Mouse (Mus musculus) heart, adult 18-20 months (tissue): ENCODE measurements around the gene Dock11. TPM values are rescaled to one million over a fixed set of nuclear protein-coding genes. Genes with fewer than 3 reads are reported as not detected.

Experiments
- DNase-seq, 2 experiments: peaks; one replicate each; pipeline ENCODE4 v3.0.0; 2021 to 2022; ENCODE audit warnings: mixed read lengths in 1 of 2
- total RNA-seq, 2 experiments: library from RNA; stranded (reverse); gene quantifications; 2 replicates each; pipeline ENCODE4 v1.2.3; 2021

Dock11 gene
- total RNA-seq, 2 experiments from 2014 or later: 3.8 to 5.3 TPM

DNA sequence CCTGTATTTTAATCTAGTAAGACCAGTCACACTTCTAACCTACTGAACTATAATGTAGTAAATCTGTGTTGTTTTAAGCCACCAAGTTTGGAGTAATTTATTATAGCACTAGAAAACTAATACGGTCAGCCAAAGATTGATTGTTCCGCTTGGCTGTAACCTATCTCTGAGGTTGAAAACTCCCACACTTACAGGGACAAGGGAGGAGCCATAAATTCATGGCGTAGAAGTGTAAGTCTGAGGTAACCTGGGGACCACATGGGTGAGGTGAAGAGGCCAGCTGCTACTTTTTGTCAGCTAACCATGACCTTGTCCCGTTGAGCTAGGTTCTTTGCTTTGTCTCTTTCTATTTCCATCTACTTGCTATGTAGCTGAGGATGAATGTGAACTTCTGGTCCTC is 61.5 kb downstream of the Dock11 start:
- DNase-seq: no peak

- DNase-seq: no peak
Observed at GRCm38 (mm10) chrX:35951945-35952344, 63.3 kb downstream of the Dock11 start.

DNA sequence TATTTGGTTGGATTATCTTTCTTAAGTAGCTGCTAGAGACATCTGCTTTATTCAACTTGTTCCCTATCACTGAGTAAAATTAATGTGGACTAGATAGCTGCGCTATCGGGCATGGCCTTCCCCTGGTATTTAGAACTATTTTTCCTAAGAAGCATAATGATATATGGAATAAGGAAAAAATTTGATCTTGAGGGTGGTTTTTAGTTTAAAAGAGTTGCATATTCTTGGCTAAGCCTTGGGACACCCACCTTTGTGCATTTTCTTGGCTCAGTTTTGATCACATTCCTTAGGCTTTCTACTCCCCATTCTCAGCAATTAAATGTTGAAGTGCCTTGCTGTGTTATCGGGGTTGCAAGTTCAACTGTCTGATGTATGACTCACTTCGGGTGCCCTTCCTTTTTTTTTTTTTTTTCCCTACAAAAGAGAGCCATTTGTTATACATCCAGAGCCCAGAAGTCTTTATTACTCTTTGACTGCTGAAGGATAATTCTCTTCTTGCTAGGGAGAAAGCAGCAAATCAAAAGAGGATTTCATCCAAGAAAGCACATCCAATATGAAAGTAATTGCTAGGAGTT is 64.0 kb downstream of the Dock11 start:
- DNase-seq: no peak

GRCm38 (mm10) chrX:35956236-35956635 is 67.6 kb downstream of the Dock11 start:
- DNase-seq: no peak

DNA sequence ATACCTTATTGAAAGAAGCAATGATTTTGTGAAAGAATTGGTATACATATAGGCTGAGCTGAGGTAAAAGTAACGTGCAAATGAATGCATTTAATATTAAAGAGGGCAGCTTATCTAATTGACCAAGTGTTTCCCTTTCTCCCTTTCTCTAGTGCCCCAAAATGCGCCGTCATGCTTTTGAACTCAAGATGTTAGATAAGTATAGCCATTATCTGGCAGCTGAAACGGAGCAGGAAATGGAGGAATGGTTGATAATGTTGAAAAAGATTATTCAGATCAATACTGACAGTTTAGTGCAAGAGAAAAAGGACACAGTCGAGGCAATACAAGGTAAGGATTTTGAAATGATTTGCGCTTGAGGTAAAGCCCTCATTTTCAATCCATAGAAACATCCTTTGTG is 74.5 kb downstream of the Dock11 start:
- no peak for DNase-seq

DNA sequence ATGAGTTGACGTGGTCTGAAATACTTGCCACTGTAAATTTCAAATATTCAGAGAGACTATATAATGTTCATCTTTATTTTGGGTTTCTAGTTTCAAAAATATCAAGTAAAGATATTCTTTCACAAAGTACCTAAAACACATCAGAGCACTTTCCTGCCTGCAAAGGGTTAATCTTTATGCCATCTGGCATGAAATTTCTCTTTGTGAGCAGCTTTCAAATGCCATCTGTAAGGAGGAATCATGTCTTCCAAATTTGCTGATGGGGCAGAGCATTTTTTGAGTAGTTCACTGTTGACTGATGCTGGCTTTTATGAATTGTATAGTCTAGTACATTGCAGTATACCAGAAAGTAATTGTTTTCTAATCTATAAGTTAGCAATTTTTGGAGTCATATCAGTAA is 80.6 kb downstream of the Dock11 start:
- no peak for DNase-seq

DNA sequence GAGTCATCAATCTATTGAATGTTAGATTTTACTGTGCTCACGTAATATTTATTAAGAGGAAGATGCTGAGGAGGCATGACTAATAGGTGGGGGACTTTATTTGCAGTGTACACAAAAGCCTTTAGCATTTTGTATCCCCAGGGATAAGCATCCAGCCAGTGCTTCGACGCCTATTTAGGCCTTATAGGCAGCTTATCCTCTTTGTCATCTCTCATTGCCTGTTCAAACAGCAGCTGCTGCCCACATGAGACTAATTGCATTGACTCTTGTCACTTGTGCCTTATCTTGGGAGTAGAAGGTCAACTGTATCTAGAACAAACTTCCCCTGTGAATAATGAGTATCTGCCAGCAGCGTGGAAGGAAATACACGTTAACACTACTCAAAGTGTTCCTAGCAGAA is 88.0 kb downstream of the Dock11 start:
- no peak for DNase-seq

- no peak for DNase-seq
Observed at GRCm38 (mm10) chrX:35987981-35988380, 99.3 kb downstream of the Dock11 start.

GRCm38 (mm10) chrX:35990508-35991095 is 102.0 kb downstream of the Dock11 start:
- DNase-seq: no peak

- DNase-seq: no peak
Observed at GRCm38 (mm10) chrX:35994226-35994625, 105.6 kb downstream of the Dock11 start.

DNA sequence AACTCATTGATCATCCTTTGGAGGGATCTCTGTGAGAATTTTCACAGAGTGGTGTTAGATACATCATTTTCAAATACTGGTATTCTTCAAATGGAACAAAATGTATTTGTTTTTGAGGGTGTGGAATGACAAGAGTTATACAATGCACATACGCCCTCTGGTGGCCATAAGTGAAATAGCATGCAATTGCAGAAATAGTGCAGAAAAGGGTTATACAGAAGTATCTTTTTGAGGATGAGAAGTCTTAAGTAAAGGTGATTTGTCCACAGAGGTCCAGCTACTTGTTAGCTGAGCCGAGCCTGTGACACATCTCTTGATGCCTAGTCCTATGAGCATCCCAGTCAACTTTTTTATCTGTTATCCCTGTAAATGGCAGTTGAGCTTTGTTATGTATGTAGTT is 108.4 kb downstream of the Dock11 start:
- DNase-seq: peak; percentile 1 to 46

DNA sequence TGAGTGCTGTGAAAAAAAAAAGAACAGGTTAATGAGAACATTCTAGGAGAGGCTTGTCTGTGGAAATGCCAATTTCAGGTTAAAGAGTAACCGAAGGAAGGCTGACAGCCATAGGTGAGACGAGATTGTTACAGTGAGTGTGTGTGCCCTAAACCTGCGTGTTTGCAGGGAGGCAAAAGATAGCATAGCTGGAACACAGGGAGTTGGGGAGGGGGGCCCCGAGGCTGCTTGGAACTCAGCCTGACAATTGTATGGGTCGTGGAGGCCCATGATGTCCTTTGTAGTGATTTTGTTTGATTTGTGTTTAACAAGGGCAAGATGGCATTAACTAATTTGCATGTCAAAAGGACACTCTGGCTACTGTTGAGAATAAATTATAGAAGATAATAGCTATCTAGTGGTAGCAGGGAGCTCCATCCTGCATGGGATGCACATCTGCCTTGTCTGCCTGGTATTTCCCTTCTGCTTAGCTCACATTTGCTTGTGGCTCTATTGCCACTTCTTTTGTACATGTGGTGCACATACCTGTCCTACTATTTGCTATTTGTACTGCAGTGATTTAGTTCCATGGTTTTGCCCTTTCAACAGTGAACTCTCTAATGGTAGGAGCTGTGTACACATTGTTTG is 109.3 kb downstream of the Dock11 start:
- no peak for DNase-seq

- no peak for DNase-seq
Observed at GRCm38 (mm10) chrX:36025651-36026050, 137.0 kb downstream of the Dock11 start.

- DNase-seq: no peak
Observed at GRCm38 (mm10) chrX:36031113-36031512, 142.5 kb downstream of the Dock11 start.

GRCm38 (mm10) chrX:36034045-36034444 is 145.4 kb downstream of the Dock11 start:
- DNase-seq: no peak

- peak in 1 of 2 experiments; percentile 22 for DNase-seq
Observed at GRCm38 (mm10) chrX:36045731-36046130, 157.1 kb downstream of the Dock11 start.

GRCm38 (mm10) chrX:36047451-36047850 is 158.8 kb downstream of the Dock11 start:
- DNase-seq: peak; percentile 48 to 63

DNA sequence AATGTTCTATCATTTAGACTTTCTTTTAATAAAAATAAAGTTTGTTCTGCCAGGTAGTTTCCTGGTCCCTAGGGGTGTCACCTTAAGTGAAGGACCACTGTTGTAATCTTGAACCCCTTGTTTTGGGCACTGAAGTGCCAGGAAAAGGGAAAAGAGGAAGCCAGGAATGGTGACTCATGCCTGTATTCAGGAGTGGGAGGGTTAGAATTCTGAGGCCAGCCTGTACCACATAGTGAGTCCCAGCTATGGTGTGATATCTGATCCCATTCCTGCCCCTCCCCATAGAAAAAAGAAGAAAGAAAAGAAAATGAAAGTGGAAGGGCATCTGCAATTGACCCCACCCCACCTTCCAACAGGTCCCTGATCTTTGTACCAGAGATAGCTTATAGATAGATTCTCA is 161.7 kb downstream of the Dock11 start:
- peak in 1 of 2 experiments; percentile 3 for DNase-seq

DNA sequence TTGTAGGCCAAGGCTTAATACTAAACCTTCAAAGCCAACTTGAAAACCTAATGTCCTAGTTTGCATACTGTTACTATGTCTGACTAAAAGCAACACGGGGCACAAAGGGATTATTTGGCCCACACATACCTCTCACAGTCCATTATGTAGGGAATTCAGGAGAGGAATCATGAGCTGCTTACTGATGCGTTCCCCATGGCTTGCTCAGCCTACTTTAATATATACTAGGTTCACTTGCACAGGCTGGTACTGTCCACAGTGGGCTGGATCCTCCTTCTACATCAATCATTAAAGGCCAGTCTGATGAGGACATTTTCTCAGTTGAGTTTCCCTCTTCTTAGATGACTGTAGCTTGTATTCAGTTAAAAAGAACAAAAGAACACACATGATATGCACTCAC is 185.4 kb downstream of the Dock11 start:
- DNase-seq: no peak

DNA sequence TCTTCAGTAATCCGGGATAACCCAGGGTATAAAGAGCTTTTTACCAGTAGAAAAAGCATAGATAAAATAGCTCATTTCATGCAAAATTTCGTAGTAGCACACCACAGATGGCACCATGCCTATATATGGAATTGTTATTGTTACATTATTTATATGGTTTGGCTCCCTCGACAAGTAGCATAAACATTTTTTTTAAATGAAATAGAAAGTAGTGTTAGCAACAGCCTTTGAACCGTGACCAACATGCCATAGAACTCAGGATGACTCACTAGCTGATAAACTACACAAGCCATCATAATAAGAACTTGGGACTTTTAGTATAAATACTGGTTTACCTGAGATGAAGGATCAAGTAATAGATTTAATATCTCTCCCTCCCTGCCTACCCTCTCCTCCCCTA is 188.5 kb downstream of the Dock11 start:
- no peak for DNase-seq

- peak; percentile 19 to 41 for DNase-seq
Observed at GRCm38 (mm10) chrX:36082917-36083316, 194.3 kb downstream of the Dock11 start.

DNA sequence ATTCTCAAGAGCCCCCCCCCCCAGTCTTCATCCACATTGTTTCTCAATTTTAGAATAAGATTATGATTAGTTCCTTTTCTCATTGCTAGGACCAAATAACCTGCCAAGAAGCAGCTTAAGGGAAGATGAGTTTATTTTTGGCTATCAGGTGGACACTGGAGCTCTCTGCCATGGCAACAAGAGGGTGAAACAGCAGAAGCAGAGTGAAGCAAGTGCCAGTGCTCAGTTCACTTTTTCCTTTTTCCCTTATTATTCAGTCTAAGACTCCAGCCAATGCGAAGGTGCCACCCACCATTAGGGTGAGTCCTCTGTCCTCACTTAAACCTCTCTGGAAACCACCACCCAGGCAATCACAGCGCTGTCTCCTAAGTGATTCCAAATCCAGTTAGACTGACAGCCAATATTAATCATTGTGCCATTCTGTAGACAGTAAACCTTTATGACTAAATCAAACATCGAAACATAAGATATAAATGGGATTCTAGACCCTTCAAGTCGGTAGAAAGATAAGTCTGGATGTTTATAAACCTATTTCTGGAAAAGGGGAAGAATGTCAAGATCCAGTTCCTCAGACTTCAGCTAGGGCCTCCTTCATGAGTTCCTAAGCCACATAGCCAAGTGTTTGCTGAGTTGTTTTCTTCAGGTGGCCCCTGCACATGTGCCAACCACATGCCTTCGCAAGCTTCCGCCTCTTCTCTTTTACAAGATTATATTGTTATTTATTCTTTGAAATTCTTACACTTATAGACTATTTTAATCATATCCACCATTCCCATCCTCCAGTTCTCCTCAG is 200.0 kb downstream of the Dock11 start:
- no peak for DNase-seq

DNA sequence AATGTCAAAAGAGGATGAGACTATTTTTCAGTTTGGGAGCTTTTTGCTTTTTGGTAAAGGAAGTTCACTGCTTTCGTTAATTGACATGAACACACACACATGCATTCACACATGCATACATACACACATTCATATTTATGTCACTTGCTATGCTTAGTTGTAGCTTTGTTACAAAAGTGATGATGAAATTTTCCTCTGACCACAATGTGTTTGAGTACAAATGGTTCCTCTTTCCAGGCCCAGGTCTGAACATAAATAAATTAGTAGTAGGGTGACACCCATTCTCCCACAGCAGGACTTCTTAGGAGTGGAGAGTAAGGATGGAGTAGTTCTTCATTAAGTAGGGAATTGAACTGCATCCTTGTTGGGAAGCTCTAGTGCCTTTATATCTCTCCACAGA is 212.3 kb downstream of the Dock11 start:
- no peak for DNase-seq
